Mouse (Mus musculus): ENCODE data around the gene Gm28305.

Gene Gm28305

GRCm38 (mm10) chr9:104040362-104040761 lies at the start of gene Gm28305:
Gene Gm28305, plus strand, starts transcription at chr9:104040662.
- DNase-seq (ENCODE audit: low spot score), result no peak

- DNase-seq (ENCODE audit: low spot score), result peak; percentile 52
Observed at GRCm38 (mm10) chr9:103996496-103996895, 44.0 kb upstream of the Gm28305 start.

GRCm38 (mm10) chr9:104000601-104001000 lies 39.9 kb upstream of the Gm28305 start:
- no peak for DNase-seq (ENCODE audit: low spot score)

GRCm38 (mm10) chr9:104001921-104002859 lies 38.3 kb upstream of the Gm28305 start, which contains the start of gene Nphp3:
Gene Nphp3, plus strand, starts transcription at chr9:104002544.
- peak; percentile 100 for DNase-seq (ENCODE audit: low spot score)

- DNase-seq (ENCODE audit: low spot score), result peak; percentile 72
Observed at GRCm38 (mm10) chr9:104002913-104003330, 37.5 kb upstream of the Gm28305 start.

GRCm38 (mm10) chr9:104014526-104014925 lies 25.9 kb upstream of the Gm28305 start:
- no peak for DNase-seq (ENCODE audit: low spot score)

GRCm38 (mm10) chr9:104021026-104021425 lies 19.4 kb upstream of the Gm28305 start:
- no peak for DNase-seq (ENCODE audit: low spot score)

- no peak for DNase-seq (ENCODE audit: low spot score)
Observed at GRCm38 (mm10) chr9:104027186-104027585, 13.3 kb upstream of the Gm28305 start.

GRCm38 (mm10) chr9:104029861-104030260 lies 10.6 kb upstream of the Gm28305 start:
- no peak for DNase-seq (ENCODE audit: low spot score)

GRCm38 (mm10) chr9:104034231-104034630 lies 6.2 kb upstream of the Gm28305 start:
- DNase-seq (ENCODE audit: low spot score), result no peak

GRCm38 (mm10) chr9:104034718-104035117 lies 5.7 kb upstream of the Gm28305 start:
- no peak for DNase-seq (ENCODE audit: low spot score)

- DNase-seq (ENCODE audit: low spot score), result peak; percentile 82
Observed at GRCm38 (mm10) chr9:104035261-104036015, 5.0 kb upstream of the Gm28305 start.

GRCm38 (mm10) chr9:104038266-104038665 lies 2.2 kb upstream of the Gm28305 start:
- no peak for DNase-seq (ENCODE audit: low spot score)

- DNase-seq (ENCODE audit: low spot score), result no peak
Observed at GRCm38 (mm10) chr9:104039031-104039695, 1.3 kb upstream of the Gm28305 start.

GRCm38 (mm10) chr9:104039742-104040141 lies 720 bp upstream of the Gm28305 start:
- DNase-seq (ENCODE audit: low spot score), result no peak

- no peak for DNase-seq (ENCODE audit: low spot score)
Observed at GRCm38 (mm10) chr9:104043676-104044075, 3.2 kb downstream of the Gm28305 start.

GRCm38 (mm10) chr9:104051028-104051427 lies 10.6 kb downstream of the Gm28305 start:
- no peak for DNase-seq (ENCODE audit: low spot score)

GRCm38 (mm10) chr9:104062430-104063243 lies 22.2 kb downstream of the Gm28305 start, which contains the start of gene Uba5:
Gene Uba5, minus strand, starts transcription at chr9:104063134.
- DNase-seq (ENCODE audit: low spot score), result peak; percentile 78

GRCm38 (mm10) chr9:104063244-104063961 lies 22.9 kb downstream of the Gm28305 start, which contains the start of gene Acad11:
Gene Acad11, plus strand, starts transcription at chr9:104063377.
- peak; percentile 80 for DNase-seq (ENCODE audit: low spot score)

GRCm38 (mm10) chr9:104064571-104064970 lies 24.1 kb downstream of the Gm28305 start:
- no peak for DNase-seq (ENCODE audit: low spot score)
